Mouse (Mus musculus): ENCODE results near the gene Vti1a. TPM values are rescaled to one million over a fixed set of nuclear protein-coding genes. Genes with fewer than 3 reads are reported as not detected.

Gene Vti1a
- polyA plus RNA-seq, 1 experiment, result 17.6 TPM

DNA sequence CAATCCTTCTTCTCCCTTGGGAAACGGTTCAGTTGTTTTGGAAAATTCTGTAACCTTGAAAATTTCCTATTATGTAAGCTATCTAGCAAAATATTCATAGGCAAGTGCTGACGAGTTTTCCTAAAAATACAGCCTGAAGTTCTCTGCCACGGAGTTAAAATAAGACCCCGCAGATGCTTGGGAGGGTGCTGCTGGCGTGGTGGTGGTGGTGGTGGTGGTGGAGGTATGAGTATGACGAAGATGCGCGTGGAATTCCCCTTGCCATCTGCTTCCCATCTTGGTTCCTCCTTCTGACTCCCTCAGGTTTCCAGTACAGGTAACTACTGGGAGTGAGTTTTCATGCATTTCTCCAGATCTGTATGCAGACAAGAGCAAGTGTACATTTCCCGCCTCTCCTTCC is 46.5 kb downstream of the Vti1a start:
- Histone ChIP-seq H3K9ac (ENCODE audit: low read depth, poor library complexity, severe bottlenecking) (no peak overlapping the region), H3K27me3 (ENCODE audit: control insufficient read depth, insufficient read depth, low read length, poor library complexity, severe bottlenecking) (no peaks in the 10 kb centered on the region), H3K4me1 (ENCODE audit: control insufficient read depth, insufficient read depth, low read length) (no peaks in the 10 kb centered on the region), H3K36me3 (ENCODE audit: control insufficient read depth, insufficient read depth, low read length, poor library complexity, severe bottlenecking) (no peaks in the 10 kb centered on the region), H3K4me3 (ENCODE audit: low read depth, low read length) (no peak overlapping the region), H3K9me3 (replicated peaks; ENCODE audit: control insufficient read depth, insufficient read depth, low read length, poor library complexity, severe bottlenecking) (no peaks in the 10 kb centered on the region), H3K27ac (ENCODE audit: insufficient read depth, low read length) (no peak overlapping the region)
- TF ChIP-seq EP300 (IDR thresholded peaks at IDR 0.05; ENCODE audit: insufficient read depth, low read depth, low read length) (no peak), POLR2A (IDR thresholded peaks at IDR 0.05; ENCODE audit: insufficient read depth, low read length) (no peak), CTCF (IDR thresholded peaks at IDR 0.05; ENCODE audit: low read depth, low read length) (no peak)

DNA sequence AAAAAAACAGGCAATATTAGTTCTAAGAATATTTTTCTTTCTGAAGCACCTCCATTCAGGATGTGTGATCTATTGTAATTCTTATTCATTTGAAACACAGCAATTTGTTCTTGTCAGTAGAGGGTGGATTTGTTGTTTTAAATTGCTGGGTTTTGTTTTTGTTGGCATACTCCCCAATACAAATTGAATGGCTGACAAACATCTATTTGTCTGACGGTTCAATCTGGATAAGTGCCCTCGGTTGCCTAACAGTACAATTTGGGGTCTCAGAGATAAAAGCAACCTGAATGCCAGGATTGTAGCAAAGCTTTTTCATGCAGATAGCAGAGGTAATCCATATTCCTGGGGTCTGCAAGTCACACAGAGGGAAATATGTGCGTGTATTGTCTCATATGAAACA is 53.6 kb downstream of the Vti1a start:
- Histone ChIP-seq H3K9me3 (replicated peaks; ENCODE audit: control insufficient read depth, insufficient read depth, low read length, poor library complexity, severe bottlenecking) (no peaks in the 10 kb centered on the region), H3K36me3 (ENCODE audit: control insufficient read depth, insufficient read depth, low read length, poor library complexity, severe bottlenecking) (no peaks in the 10 kb centered on the region), H3K27me3 (ENCODE audit: control insufficient read depth, insufficient read depth, low read length, poor library complexity, severe bottlenecking) (no peaks in the 10 kb centered on the region), H3K27ac (ENCODE audit: insufficient read depth, low read length) (no peak overlapping the region), H3K4me3 (ENCODE audit: low read depth, low read length) (no peak overlapping the region), H3K9ac (ENCODE audit: low read depth, poor library complexity, severe bottlenecking) (no peak overlapping the region), H3K4me1 (ENCODE audit: control insufficient read depth, insufficient read depth, low read length) (no peaks in the 10 kb centered on the region)
- TF ChIP-seq POLR2A (IDR thresholded peaks at IDR 0.05; ENCODE audit: insufficient read depth, low read length) (no peak), CTCF (IDR thresholded peaks at IDR 0.05; ENCODE audit: low read depth, low read length) (no peak)

DNA sequence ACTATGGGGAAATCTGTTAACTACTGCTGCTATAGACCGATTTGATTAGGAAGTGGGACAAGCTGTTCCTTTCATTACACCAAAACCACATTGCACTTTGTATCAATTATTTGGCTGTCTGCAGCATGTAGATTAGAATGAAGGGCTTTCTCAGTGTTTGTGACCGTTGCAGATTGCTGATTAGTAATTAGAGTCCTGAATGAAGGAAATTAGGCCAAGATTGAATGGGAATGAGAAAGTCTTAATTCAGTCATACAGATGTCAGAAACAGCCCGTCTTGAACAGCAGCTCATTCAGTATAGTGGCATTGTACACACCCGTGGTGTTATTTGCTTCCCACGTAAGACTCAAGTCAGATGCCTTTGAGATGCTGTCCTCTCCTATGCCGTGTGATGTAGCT is 60.2 kb downstream of the Vti1a start:
- Histone ChIP-seq H3K27me3 (ENCODE audit: control insufficient read depth, insufficient read depth, low read length, poor library complexity, severe bottlenecking) (no peaks in the 10 kb centered on the region), H3K27ac (ENCODE audit: insufficient read depth, low read length) (no peak overlapping the region)

DNA sequence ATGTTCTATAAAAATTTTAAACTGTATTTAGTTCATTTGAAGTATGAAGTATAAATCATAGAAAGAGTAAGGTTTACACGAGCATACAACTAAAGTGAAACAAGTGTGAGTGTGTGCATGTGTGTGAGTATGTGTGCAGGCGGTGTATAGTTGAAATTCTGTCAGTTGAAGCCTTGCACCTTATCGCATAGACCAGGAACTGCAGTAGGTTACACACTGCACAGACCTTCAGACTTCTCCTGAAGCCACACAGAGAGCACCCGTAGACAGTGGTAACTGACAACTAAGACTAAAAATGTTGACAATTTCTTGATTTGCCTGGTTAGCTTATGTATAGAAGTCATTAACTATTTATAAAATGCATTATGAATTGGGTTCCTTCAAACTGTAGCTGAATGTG is 61.4 kb downstream of the Vti1a start:
- Histone ChIP-seq H3K9ac (ENCODE audit: low read depth, poor library complexity, severe bottlenecking) (no peak overlapping the region), H3K4me3 (ENCODE audit: low read depth, low read length) (no peak overlapping the region), H3K27me3 (ENCODE audit: control insufficient read depth, insufficient read depth, low read length, poor library complexity, severe bottlenecking) (no peaks in the 10 kb centered on the region), H3K9me3 (replicated peaks; ENCODE audit: control insufficient read depth, insufficient read depth, low read length, poor library complexity, severe bottlenecking) (no peaks in the 10 kb centered on the region), H3K4me1 (ENCODE audit: control insufficient read depth, insufficient read depth, low read length) (no peaks in the 10 kb centered on the region), H3K27ac (ENCODE audit: insufficient read depth, low read length) (no peak overlapping the region), H3K36me3 (ENCODE audit: control insufficient read depth, insufficient read depth, low read length, poor library complexity, severe bottlenecking) (no peaks in the 10 kb centered on the region)
- TF ChIP-seq CTCF (IDR thresholded peaks at IDR 0.05; ENCODE audit: low read depth, low read length) (no peak), POLR2A (IDR thresholded peaks at IDR 0.05; ENCODE audit: insufficient read depth, low read length) (no peak), EP300 (IDR thresholded peaks at IDR 0.05; ENCODE audit: insufficient read depth, low read depth, low read length) (no peak)

More for the DNA sequence above, 60.2 kb downstream of the Vti1a start:
- Histone ChIP-seq H3K36me3 (ENCODE audit: control insufficient read depth, insufficient read depth, low read length, poor library complexity, severe bottlenecking) (no peaks in the 10 kb centered on the region), H3K9ac (ENCODE audit: low read depth, poor library complexity, severe bottlenecking) (no peak overlapping the region), H3K4me3 (ENCODE audit: low read depth, low read length) (no peak overlapping the region), H3K9me3 (replicated peaks; ENCODE audit: control insufficient read depth, insufficient read depth, low read length, poor library complexity, severe bottlenecking) (no peaks in the 10 kb centered on the region), H3K4me1 (ENCODE audit: control insufficient read depth, insufficient read depth, low read length) (no peaks in the 10 kb centered on the region)
- TF ChIP-seq POLR2A (IDR thresholded peaks at IDR 0.05; ENCODE audit: insufficient read depth, low read length) (no peak), CTCF (IDR thresholded peaks at IDR 0.05; ENCODE audit: low read depth, low read length) (no peak), EP300 (IDR thresholded peaks at IDR 0.05; ENCODE audit: insufficient read depth, low read depth, low read length) (no peak)

DNA sequence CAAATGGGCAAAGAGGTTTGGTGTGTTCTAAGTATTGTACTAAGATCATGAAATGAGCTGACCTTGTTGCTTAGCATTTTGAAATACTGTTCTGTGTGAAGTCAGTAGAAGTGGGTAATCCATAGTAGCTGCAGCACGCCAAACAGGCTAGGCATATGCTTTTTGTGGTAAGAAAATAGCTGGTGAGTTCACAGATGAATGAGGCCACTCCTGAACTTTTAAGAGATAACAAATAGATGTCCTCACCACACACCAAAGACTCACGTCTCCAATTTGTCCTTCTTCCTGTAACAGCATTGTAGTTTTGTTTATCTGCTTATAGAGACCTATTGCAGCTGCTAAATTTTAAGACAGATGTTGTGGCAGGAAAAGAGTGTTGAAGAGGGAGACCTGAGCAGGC is 62.8 kb downstream of the Vti1a start:
- Histone ChIP-seq H3K36me3 (ENCODE audit: control insufficient read depth, insufficient read depth, low read length, poor library complexity, severe bottlenecking) (no peaks in the 10 kb centered on the region), H3K27me3 (ENCODE audit: control insufficient read depth, insufficient read depth, low read length, poor library complexity, severe bottlenecking) (no peaks in the 10 kb centered on the region), H3K4me1 (ENCODE audit: control insufficient read depth, insufficient read depth, low read length) (no peaks in the 10 kb centered on the region), H3K9ac (ENCODE audit: low read depth, poor library complexity, severe bottlenecking) (no peak overlapping the region), H3K9me3 (replicated peaks; ENCODE audit: control insufficient read depth, insufficient read depth, low read length, poor library complexity, severe bottlenecking) (no peaks in the 10 kb centered on the region), H3K27ac (ENCODE audit: insufficient read depth, low read length) (no peak overlapping the region), H3K4me3 (ENCODE audit: low read depth, low read length) (no peak overlapping the region)
- no peak for TF ChIP-seq EP300 (IDR thresholded peaks at IDR 0.05; ENCODE audit: insufficient read depth, low read depth, low read length)
- no peak for TF ChIP-seq POLR2A (IDR thresholded peaks at IDR 0.05; ENCODE audit: insufficient read depth, low read length)
- TF ChIP-seq CTCF (IDR thresholded peaks at IDR 0.05; ENCODE audit: low read depth, low read length), result no peak

DNA sequence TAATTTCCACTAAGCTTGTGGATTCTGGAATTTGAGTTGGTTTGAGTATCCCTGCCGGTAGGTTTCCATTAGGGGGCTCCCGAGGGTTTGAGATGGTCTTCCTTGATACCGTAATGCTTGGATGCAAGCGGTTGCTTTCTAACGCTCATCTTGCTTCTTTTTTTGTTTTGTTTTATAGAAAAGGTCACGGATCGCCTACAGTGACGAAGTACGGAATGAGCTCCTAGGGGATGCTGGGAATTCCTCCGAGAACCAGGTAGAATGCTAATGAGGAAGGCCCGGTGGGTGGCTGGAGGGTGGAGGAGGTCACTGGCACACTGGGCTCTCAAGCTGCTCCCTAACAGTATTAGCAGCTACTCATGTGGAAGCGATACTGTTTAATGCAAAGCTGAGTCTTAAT is 64.7 kb downstream of the Vti1a start:
- no peaks in the 10 kb centered on the region for H3K9me3 ChIP-seq (replicated peaks; ENCODE audit: control insufficient read depth, insufficient read depth, low read length, poor library complexity, severe bottlenecking)
- TF ChIP-seq POLR2A (IDR thresholded peaks at IDR 0.05; ENCODE audit: insufficient read depth, low read length), result no peak
- TF ChIP-seq CTCF (IDR thresholded peaks at IDR 0.05; ENCODE audit: low read depth, low read length), result no peak
- TF ChIP-seq EP300 (IDR thresholded peaks at IDR 0.05; ENCODE audit: insufficient read depth, low read depth, low read length), result 0 out of 2 replicates have a peak, but pooled peaks have one; percentile 40
- no peaks in the 10 kb centered on the region for H3K4me1 ChIP-seq (ENCODE audit: control insufficient read depth, insufficient read depth, low read length)
- H3K4me3 ChIP-seq (ENCODE audit: low read depth, low read length), result no peak overlapping the region
- no peaks in the 10 kb centered on the region for H3K27me3 ChIP-seq (ENCODE audit: control insufficient read depth, insufficient read depth, low read length, poor library complexity, severe bottlenecking)
- no peak overlapping the region for H3K9ac ChIP-seq (ENCODE audit: low read depth, poor library complexity, severe bottlenecking)
- H3K27ac ChIP-seq (ENCODE audit: insufficient read depth, low read length), result no peak overlapping the region
- H3K36me3 ChIP-seq (ENCODE audit: control insufficient read depth, insufficient read depth, low read length, poor library complexity, severe bottlenecking), result no peaks in the 10 kb centered on the region
